Mouse (Mus musculus): Measurements from ENCODE around the gene Slc4a4. TPM values are rescaled to one million over a fixed set of nuclear protein-coding genes. Genes with fewer than 3 reads are reported as not detected.

The Slc4a4 gene
- polyA plus RNA-seq, 2 experiments, result 0.50 to 0.57 TPM

DNA sequence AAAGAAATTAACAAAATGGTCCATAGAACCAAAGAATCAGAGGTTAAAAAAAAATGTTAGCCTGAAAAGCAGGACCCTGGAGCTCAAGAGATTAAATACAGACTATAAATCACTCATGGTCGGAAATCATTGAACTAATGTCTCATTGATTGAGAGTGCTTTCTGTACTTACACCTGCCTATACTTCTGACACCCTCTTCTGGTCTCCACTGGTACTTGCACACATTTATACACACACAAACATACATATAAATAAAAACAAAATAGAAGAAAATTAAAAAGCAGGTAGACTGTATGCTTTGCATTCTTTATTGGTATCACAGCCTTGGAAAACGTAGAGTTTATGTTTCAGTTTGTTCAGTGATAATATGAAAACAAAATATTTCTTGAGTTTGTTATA lies 341.3 kb downstream of the Slc4a4 start:
- no peaks in the 10 kb centered on the region for H3K36me3 ChIP-seq (replicated peaks; ENCODE audit: control insufficient read depth, insufficient read depth, low read depth)
- DNase-seq (ENCODE audit: low read depth in 3 of 3, low spot score in 3 of 3), result no peak
- H3K27ac ChIP-seq, result no peak overlapping the region
- ATAC-seq (ENCODE audit: insufficient read depth), result no peak
- no peak overlapping the region for H3K4me2 ChIP-seq (ENCODE audit: low read depth)
- H3K9ac ChIP-seq (replicated peaks), result no peak overlapping the region
- TF ChIP-seq EP300 (IDR thresholded peaks at IDR 0.05; ENCODE audit: low read depth), result no peak
- TF ChIP-seq CTCF (IDR thresholded peaks at IDR 0.05; ENCODE audit: low read depth), result no peak
- no peaks in the 10 kb centered on the region for H3K9me3 ChIP-seq (ENCODE audit: control insufficient read depth, low read length)
- WGBS (ENCODE audit: insufficient replicate concordance), result 46% methylated on average over 2 of the region's 2 CpGs
- H3K4me3 ChIP-seq (ENCODE audit: insufficient read depth in 1 of 2, low read depth in 2 of 2, low read length in 2 of 2), result no peak overlapping the region
- H3K4me1 ChIP-seq (replicated peaks; ENCODE audit: control insufficient read depth in 2 of 2, insufficient read depth in 2 of 2, low read length in 1 of 2), result no peaks in the 10 kb centered on the region
- H3K27me3 ChIP-seq (ENCODE audit: control insufficient read depth, insufficient read depth, low read length), result no peaks in the 10 kb centered on the region

DNA sequence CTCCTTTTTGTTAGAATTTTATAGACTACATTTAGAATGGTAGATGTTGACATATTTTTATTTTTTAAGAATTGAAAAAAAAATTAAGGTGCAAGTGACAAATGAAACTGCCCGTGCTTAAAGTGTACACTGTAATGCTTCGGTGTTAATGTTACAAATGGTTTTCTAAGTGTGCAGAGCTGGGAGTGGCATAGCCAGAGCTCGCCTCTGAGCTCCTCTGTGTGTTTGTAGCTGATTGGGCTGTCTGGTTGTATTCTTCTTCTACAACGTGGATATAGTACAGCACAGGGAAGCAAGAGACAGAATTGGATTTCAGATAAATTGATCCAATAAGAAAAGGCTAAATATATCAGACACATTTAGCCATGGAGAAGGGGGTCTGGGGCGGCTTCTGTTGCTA lies 343.0 kb downstream of the Slc4a4 start:
- Histone ChIP-seq H3K4me1 (replicated peaks; ENCODE audit: control insufficient read depth in 2 of 2, insufficient read depth in 2 of 2, low read length in 1 of 2) (no peaks in the 10 kb centered on the region), H3K9me3 (ENCODE audit: control insufficient read depth, low read length) (no peaks in the 10 kb centered on the region), H3K27me3 (ENCODE audit: control insufficient read depth, insufficient read depth, low read length) (no peaks in the 10 kb centered on the region), H3K4me2 (ENCODE audit: low read depth) (no peak overlapping the region), H3K36me3 (replicated peaks; ENCODE audit: control insufficient read depth, insufficient read depth, low read depth) (no peaks in the 10 kb centered on the region), H3K27ac (no peak overlapping the region), H3K9ac (replicated peaks) (no peak overlapping the region), H3K4me3 (ENCODE audit: insufficient read depth in 1 of 2, low read depth in 2 of 2, low read length in 2 of 2) (no peak overlapping the region)
- WGBS (ENCODE audit: insufficient replicate concordance), result 59% methylated on average over 5 of the region's 5 CpGs
- no peak for DNase-seq (ENCODE audit: low read depth in 3 of 3, low spot score in 3 of 3)
- no peak for ATAC-seq (ENCODE audit: insufficient read depth)
- TF ChIP-seq CTCF (IDR thresholded peaks at IDR 0.05; ENCODE audit: low read depth), result no peak
- TF ChIP-seq EP300 (IDR thresholded peaks at IDR 0.05; ENCODE audit: low read depth), result no peak

DNA sequence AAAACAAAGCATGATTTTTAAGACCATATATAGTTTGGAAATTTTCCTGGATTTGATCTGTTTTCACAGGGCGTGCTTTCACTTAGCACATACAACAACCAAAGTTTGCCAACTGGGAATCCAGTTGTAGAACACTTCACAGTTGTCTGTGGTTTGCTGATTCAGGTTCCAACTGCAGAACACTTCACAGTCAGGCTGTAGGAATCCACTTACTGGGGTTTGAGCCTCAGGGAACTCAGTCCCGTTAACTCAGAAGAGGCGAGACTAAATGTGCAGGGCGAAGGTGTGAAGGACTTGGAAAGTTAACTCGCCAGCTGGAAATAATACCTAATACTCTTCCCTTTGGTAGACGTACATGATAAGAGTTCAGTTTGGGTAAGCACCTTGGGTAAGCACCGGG lies 345.7 kb downstream of the Slc4a4 start:
- H3K9me3 ChIP-seq (ENCODE audit: control insufficient read depth, low read length), result no peaks in the 10 kb centered on the region
- no peaks in the 10 kb centered on the region for H3K27me3 ChIP-seq (ENCODE audit: control insufficient read depth, insufficient read depth, low read length)
- no peak overlapping the region for H3K4me3 ChIP-seq (ENCODE audit: insufficient read depth in 1 of 2, low read depth in 2 of 2, low read length in 2 of 2)
- TF ChIP-seq CTCF (IDR thresholded peaks at IDR 0.05; ENCODE audit: low read depth), result no peak
- TF ChIP-seq EP300 (IDR thresholded peaks at IDR 0.05; ENCODE audit: low read depth), result no peak
- no peak for DNase-seq (ENCODE audit: low read depth in 3 of 3, low spot score in 3 of 3)
- no peak overlapping the region for H3K9ac ChIP-seq (replicated peaks)
- ATAC-seq (ENCODE audit: insufficient read depth), result no peak
- no peak overlapping the region for H3K27ac ChIP-seq
- H3K36me3 ChIP-seq (replicated peaks; ENCODE audit: control insufficient read depth, insufficient read depth, low read depth), result no peaks in the 10 kb centered on the region
- H3K4me2 ChIP-seq (ENCODE audit: low read depth), result no peak overlapping the region
- H3K4me1 ChIP-seq (replicated peaks; ENCODE audit: control insufficient read depth in 2 of 2, insufficient read depth in 2 of 2, low read length in 1 of 2), result no peaks in the 10 kb centered on the region
- 57% methylated on average over 7 of the region's 7 CpGs for WGBS (ENCODE audit: insufficient replicate concordance)

DNA sequence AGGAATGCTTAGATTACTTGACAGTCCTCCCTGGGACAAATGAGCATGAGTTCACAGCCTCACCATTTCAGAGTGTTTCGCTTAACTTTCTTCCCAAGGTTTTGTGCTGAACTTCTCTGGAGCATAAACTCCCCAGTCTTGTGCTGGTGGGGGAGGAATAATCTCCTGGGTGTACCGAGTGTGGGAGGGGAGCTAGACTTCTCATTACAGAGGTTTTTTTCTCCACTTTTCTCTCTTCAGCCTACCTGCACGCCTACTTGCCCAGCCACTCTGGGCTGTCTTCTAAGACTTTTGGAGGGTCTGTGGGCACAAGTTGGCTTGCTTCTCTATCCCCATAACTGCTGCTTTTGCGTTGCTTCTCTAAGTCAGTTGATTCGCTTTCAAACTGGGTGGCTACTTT lies 365.2 kb downstream of the Slc4a4 start:
- H3K9me3 ChIP-seq (ENCODE audit: control insufficient read depth, low read length), result no peaks in the 10 kb centered on the region
- H3K4me2 ChIP-seq (ENCODE audit: low read depth), result no peak overlapping the region
- H3K4me1 ChIP-seq (replicated peaks; ENCODE audit: control insufficient read depth in 2 of 2, insufficient read depth in 2 of 2, low read length in 1 of 2), result no peaks in the 10 kb centered on the region; a peak in 1 of 4 replicates
- no peak overlapping the region for H3K27ac ChIP-seq
- no peak for TF ChIP-seq CTCF (IDR thresholded peaks at IDR 0.05; ENCODE audit: low read depth)
- no peak for TF ChIP-seq EP300 (IDR thresholded peaks at IDR 0.05; ENCODE audit: low read depth)
- ATAC-seq (ENCODE audit: insufficient read depth) (no peak), DNase-seq (ENCODE audit: low read depth in 3 of 3, low spot score in 3 of 3) (no peak)
- 55% methylated on average over 5 of the region's 5 CpGs for WGBS (ENCODE audit: insufficient replicate concordance)
- H3K36me3 ChIP-seq (replicated peaks; ENCODE audit: control insufficient read depth, insufficient read depth, low read depth), result no peaks in the 10 kb centered on the region
- no peak overlapping the region for H3K4me3 ChIP-seq (ENCODE audit: insufficient read depth in 1 of 2, low read depth in 2 of 2, low read length in 2 of 2)
- H3K9ac ChIP-seq (replicated peaks), result no peak overlapping the region
- no peaks in the 10 kb centered on the region for H3K27me3 ChIP-seq (ENCODE audit: control insufficient read depth, insufficient read depth, low read length)

DNA sequence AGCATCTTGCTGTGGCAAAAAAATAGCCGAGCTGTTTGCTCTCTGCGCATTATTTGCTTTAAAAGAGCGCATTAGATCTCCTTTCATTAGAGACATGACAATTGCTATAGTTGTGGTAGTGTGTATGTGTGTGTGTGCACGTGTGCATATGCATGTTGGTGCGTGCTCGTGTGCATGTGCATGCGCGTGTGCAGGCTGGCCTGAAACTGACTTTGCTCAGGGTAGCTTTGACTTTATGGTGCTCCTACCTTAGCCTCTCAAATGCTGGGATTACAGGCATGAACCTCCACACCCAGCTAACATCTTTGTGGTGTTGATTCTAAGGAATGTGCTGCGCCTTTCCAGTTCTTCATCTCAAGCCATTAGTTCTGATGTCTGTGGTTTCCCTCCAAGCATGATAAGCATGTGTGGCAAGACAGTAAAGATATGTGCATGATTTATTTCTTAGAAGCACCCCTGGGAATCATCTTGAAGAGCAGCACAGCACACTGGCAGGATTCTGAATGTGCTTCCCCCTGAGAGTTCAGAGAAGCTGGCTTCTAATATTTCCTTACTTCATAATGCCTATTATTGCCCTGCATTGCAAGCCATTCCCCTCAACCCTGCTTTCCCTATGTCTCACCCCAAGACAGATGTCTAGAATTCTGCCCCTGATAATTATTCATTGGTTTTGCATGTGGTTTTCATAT lies 373.3 kb downstream of the Slc4a4 start:
- no peak for ATAC-seq (ENCODE audit: insufficient read depth)
- no peak for TF ChIP-seq EP300 (IDR thresholded peaks at IDR 0.05; ENCODE audit: low read depth)
- no peak for TF ChIP-seq CTCF (IDR thresholded peaks at IDR 0.05; ENCODE audit: low read depth)
- Histone ChIP-seq H3K36me3 (replicated peaks; ENCODE audit: control insufficient read depth, insufficient read depth, low read depth) (no peaks in the 10 kb centered on the region), H3K9me3 (ENCODE audit: control insufficient read depth, low read length) (no peaks in the 10 kb centered on the region), H3K27ac (no peak overlapping the region), H3K27me3 (ENCODE audit: control insufficient read depth, insufficient read depth, low read length) (no peaks in the 10 kb centered on the region), H3K4me3 (ENCODE audit: insufficient read depth in 1 of 2, low read depth in 2 of 2, low read length in 2 of 2) (no peak overlapping the region), H3K4me2 (ENCODE audit: low read depth) (no peak overlapping the region), H3K9ac (replicated peaks) (no peak overlapping the region), H3K4me1 (replicated peaks; ENCODE audit: control insufficient read depth in 2 of 2, insufficient read depth in 2 of 2, low read length in 1 of 2) (no peaks in the 10 kb centered on the region; a peak in 1 of 4 replicates)
- no peak for DNase-seq (ENCODE audit: low read depth in 3 of 3, low spot score in 3 of 3)
- WGBS (ENCODE audit: insufficient replicate concordance), result 70% methylated on average over 9 of the region's 9 CpGs
